Mouse (Mus musculus) limb, embryonic 11.5 days (tissue): ENCODE measurements around the gene Gm13275. TPM values are rescaled to one million over a fixed set of nuclear protein-coding genes. Genes with fewer than 3 reads are reported as not detected.
A peak's percentile ranks its signal among the peaks of the same experiment; 100 is the strongest.
"Not testable (repeated sequence)": the region's sequence is repeated elsewhere in the genome, so short reads cannot be mapped to it uniquely, and the experiment has no call there.

Experiments
- ATAC-seq: fragments of 200-750 bp; cut with Nextera tagmentation; 2 replicates; pipeline ENCODE4 v1.8.0; 2017; ENCODE audit warnings: low read depth; ENCODE audit not compliant: insufficient number of reproducible peaks, low FRiP score, low TSS enrichment
- DNase-seq: peaks from one replicate; pipeline ENCODE4 v3.0.0-alpha.2; 2015; ENCODE audit warnings: low spot score
- H3K27ac ChIP-seq: fragments of 300-500 bp; sonication (generic); replicated peaks from 2 replicates; pipeline ENCODE4 v1.5.1; 2014; ENCODE audit warnings: low read depth, mild to moderate bottlenecking, low read length
- H3K27me3 ChIP-seq: fragments of 300-500 bp; sonication (generic); 2 replicates; pipeline ENCODE4 v1.6.1; 2014; ENCODE audit warnings: mild to moderate bottlenecking, low read length, mixed read lengths; ENCODE audit not compliant: control insufficient read depth, insufficient read depth
- H3K36me3 ChIP-seq: fragments of 300-500 bp; sonication (generic); 2 replicates; pipeline ENCODE4 v1.6.1; 2014; ENCODE audit warnings: mild to moderate bottlenecking, low read length, moderate library complexity, mixed read lengths; ENCODE audit not compliant: control insufficient read depth, insufficient read depth
- H3K4me1 ChIP-seq: fragments of 300-500 bp; sonication (generic); 2 replicates; pipeline ENCODE4 v1.6.1; 2014; ENCODE audit warnings: low read length, mixed read lengths; ENCODE audit not compliant: control insufficient read depth, insufficient read depth
- H3K4me2 ChIP-seq: fragments of 300-500 bp; sonication (generic); 2 replicates; pipeline ENCODE4 v1.6.1; 2014; ENCODE audit warnings: low read depth, mild to moderate bottlenecking, moderate library complexity; ENCODE audit not compliant: severe bottlenecking
- H3K4me3 ChIP-seq: fragments of 300-500 bp; sonication (generic); 2 replicates; pipeline ENCODE4 v1.5.1; 2014; ENCODE audit warnings: low read depth, low read length
- H3K9ac ChIP-seq: fragments of 300-500 bp; sonication (generic); 2 replicates; pipeline ENCODE4 v1.6.1; 2014; ENCODE audit warnings: mild to moderate bottlenecking, low read length
- H3K9me3 ChIP-seq: fragments of 300-500 bp; sonication (generic); 2 replicates; pipeline ENCODE4 v1.6.1; 2016; ENCODE audit warnings: low read length; ENCODE audit not compliant: control insufficient read depth
- WGBS: fragments of 180-500 bp; shearing (Covaris S2); extraction: QIAGEN DNeasy Blood & Tissue Kit; methylation state at CpG from one replicate; pipeline ENCODE4 v1.1.7; 2014; 5-methylcytosine and 5-hydroxymethylcytosine counted together
- polyA plus RNA-seq: library from polyadenylated mRNA; unstranded; fragments of >200 nt; fragmentation: Nextera tagmentation; extraction: Ambion mirVana; gene quantifications from 2 replicates; pipeline ENCODE4 v1.2.1, GENCODE M21; 2014

Gm13275 gene
- polyA plus RNA-seq, 1 experiment from 2014 or later, result not detected

GRCm38 (mm10) chr4:88761776-88762175 is 32.5 kb upstream of the Gm13275 start:
- H3K4me3 ChIP-seq, H3K4me1 ChIP-seq, H3K4me2 ChIP-seq, ATAC-seq, H3K27me3 ChIP-seq, DNase-seq, H3K9me3 ChIP-seq, H3K36me3 ChIP-seq, H3K9ac ChIP-seq, H3K27ac ChIP-seq: not testable (repeated sequence)
- 69% methylated on average over 6 of the region's 8 CpGs for WGBS

GRCm38 (mm10) chr4:88762341-88762740 is 31.9 kb upstream of the Gm13275 start:
- H3K4me3 ChIP-seq, H3K27me3 ChIP-seq, H3K27ac ChIP-seq, H3K9ac ChIP-seq, H3K9me3 ChIP-seq, H3K4me1 ChIP-seq, DNase-seq, H3K36me3 ChIP-seq, ATAC-seq, H3K4me2 ChIP-seq: not testable (repeated sequence)
- 55% methylated on average over 9 of the region's 9 CpGs for WGBS

GRCm38 (mm10) chr4:88763384-88764018 is 30.8 kb upstream of the Gm13275 start:
- peak overlapping the region; percentile 25; the same call in 1 of the 2 replicates for H3K4me2 ChIP-seq
- not testable (repeated sequence) for H3K27ac ChIP-seq

GRCm38 (mm10) chr4:88773534-88773933 is 20.8 kb upstream of the Gm13275 start, which contains the start of gene Gm13290:
Gene Gm13290, plus strand, starts transcription at chr4:88773834.
- not testable (repeated sequence) for DNase-seq

More at GRCm38 (mm10) chr4:88763384-88764018, 30.8 kb upstream of the Gm13275 start:
- not testable (repeated sequence) for H3K9me3 ChIP-seq, H3K4me3 ChIP-seq, H3K36me3 ChIP-seq, H3K27me3 ChIP-seq, ATAC-seq, H3K9ac ChIP-seq, H3K4me1 ChIP-seq
- 3% methylated on average over 28 of the region's 42 CpGs for WGBS
- peak; percentile 72 for DNase-seq

GRCm38 (mm10) chr4:88776622-88777021 is 17.7 kb upstream of the Gm13275 start, which contains the start of gene Gm13289:
Gene Gm13289, plus strand, starts transcription at chr4:88776922.
- no CpG with 5 or more reads among the region's 29 CpGs for WGBS
- H3K27me3 ChIP-seq, H3K27ac ChIP-seq, H3K9ac ChIP-seq, H3K9me3 ChIP-seq, H3K4me3 ChIP-seq, H3K36me3 ChIP-seq, DNase-seq, H3K4me2 ChIP-seq, ATAC-seq, H3K4me1 ChIP-seq: not testable (repeated sequence)

More at GRCm38 (mm10) chr4:88773534-88773933, 20.8 kb upstream of the Gm13275 start, which contains the start of gene Gm13290:
- H3K9ac ChIP-seq, H3K4me3 ChIP-seq, H3K27me3 ChIP-seq, H3K27ac ChIP-seq, H3K9me3 ChIP-seq, H3K36me3 ChIP-seq, H3K4me2 ChIP-seq, H3K4me1 ChIP-seq, ATAC-seq: not testable (repeated sequence)
- no CpG with 5 or more reads among the region's 32 CpGs for WGBS

- not testable (repeated sequence) for H3K4me2 ChIP-seq, H3K9ac ChIP-seq, H3K27me3 ChIP-seq, H3K4me1 ChIP-seq, H3K4me3 ChIP-seq, H3K9me3 ChIP-seq, DNase-seq, H3K27ac ChIP-seq, ATAC-seq, H3K36me3 ChIP-seq
- no CpG with 5 or more reads among the region's 29 CpGs for WGBS
These were observed 14.7 kb upstream of the Gm13275 start, which contains the start of gene Gm13272 for GRCm38 (mm10) chr4:88779550-88779949. Gene Gm13272, plus strand, starts transcription at chr4:88779850.

- ATAC-seq, H3K27ac ChIP-seq, DNase-seq, H3K4me2 ChIP-seq, H3K4me3 ChIP-seq, H3K36me3 ChIP-seq, H3K4me1 ChIP-seq, H3K9me3 ChIP-seq, H3K9ac ChIP-seq, H3K27me3 ChIP-seq: not testable (repeated sequence)
- 37% methylated on average over 15 of the region's 18 CpGs for WGBS
These were observed 14.0 kb upstream of the Gm13275 start for GRCm38 (mm10) chr4:88780320-88780719.

- H3K27ac ChIP-seq, ATAC-seq, H3K36me3 ChIP-seq, DNase-seq, H3K9ac ChIP-seq, H3K27me3 ChIP-seq, H3K4me1 ChIP-seq, H3K4me3 ChIP-seq, H3K9me3 ChIP-seq: not testable (repeated sequence)
- peak within 1 kb of the TSS; percentile 28; the same call in 1 of the 2 replicates for H3K4me2 ChIP-seq
- WGBS, result 35% methylated on average over 3 of the region's 7 CpGs
These were observed 12.5 kb upstream of the Gm13275 start, which contains the start of gene Ifnz for GRCm38 (mm10) chr4:88781831-88782230. Gene Ifnz, plus strand, starts transcription at chr4:88782131.
